Mouse (Mus musculus): ENCODE data around the gene Rin3.

DNA sequence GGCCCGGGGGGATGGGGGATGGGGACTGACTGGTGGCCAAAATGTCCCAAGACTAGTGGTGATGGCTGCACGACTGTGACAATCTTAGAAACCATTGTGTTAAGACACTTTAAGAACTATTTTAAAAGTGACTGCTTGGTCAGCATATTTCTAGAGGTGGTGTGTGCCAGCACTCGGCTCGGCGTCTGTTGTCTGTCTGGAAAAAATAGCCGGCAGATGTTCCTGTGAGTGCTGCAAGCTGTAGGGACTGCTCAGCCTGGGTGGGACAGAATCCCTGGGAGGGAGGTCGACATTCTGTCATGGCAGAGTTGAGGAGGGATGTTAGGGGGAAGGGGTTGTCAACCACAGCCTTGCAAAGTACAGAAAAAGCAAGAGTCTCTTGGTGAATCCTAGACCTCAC is 21.0 kb downstream of the Rin3 start:
- TF ChIP-seq CTCF (IDR thresholded peaks at IDR 0.05; ENCODE audit: control insufficient read depth, insufficient read depth, insufficient read length) (no peak), MAX (IDR thresholded peaks at IDR 0.05) (no peak), USF1 (IDR thresholded peaks at IDR 0.05; ENCODE audit: low read depth) (no peak), FOSL1 (IDR thresholded peaks at IDR 0.05; ENCODE audit: insufficient read depth, low read length, poor library complexity, severe bottlenecking) (no peak), MYOG (IDR thresholded peaks at IDR 0.05; ENCODE audit: control insufficient read depth, extremely low read depth, insufficient read length) (no peak), CEBPB (IDR thresholded peaks at IDR 0.05; ENCODE audit: low read depth) (no peak)
